Mouse (Mus musculus) thymus, postnatal 14 days (tissue): Measurements from ENCODE around the gene Ralgps2.

ENCODE experiments used
- DNase-seq: peaks from one replicate; pipeline ENCODE4 v3.0.0; 2021

Ralgps2 gene

DNA sequence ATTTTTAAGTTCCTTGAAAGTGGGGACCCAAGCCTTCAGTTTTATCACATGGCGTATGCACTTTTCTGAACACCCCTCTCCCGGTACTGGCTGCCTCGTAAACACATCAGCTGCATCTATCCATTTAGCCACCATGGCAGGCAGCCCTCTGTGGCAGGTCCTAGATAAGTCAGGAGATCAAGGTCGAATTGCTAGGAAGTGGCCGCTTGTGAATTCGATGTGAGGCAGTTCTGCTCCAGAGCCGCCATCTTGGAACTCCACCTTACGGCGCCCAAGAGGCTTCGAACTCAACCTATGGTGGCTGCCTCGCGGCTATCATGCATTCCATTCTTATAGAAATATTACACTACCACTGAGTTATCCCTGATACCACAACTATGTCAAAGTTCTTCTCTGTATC, 14.8 kb upstream of the Ralgps2 start:
- no peak for DNase-seq

DNA sequence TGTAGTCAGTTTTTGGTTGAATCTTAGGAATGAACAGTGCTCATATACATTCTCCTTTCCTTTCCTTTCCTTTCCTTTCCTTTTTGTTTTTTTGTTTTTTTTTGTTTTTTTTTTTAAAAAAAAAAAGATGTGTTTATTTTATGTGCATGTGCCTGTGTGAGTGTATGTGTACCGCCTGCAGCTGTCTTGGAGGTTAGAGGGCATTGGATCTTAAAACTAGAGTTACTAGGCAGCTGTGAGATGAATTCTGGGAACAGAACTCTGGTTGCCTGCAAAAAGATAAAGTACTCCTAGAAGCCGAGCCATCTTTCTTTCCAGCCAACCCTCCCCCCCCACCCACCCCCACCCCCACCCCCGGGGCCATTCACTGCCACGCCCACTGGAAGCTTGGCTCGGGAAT, 10.9 kb upstream of the Ralgps2 start:
- no peak for DNase-seq

DNA sequence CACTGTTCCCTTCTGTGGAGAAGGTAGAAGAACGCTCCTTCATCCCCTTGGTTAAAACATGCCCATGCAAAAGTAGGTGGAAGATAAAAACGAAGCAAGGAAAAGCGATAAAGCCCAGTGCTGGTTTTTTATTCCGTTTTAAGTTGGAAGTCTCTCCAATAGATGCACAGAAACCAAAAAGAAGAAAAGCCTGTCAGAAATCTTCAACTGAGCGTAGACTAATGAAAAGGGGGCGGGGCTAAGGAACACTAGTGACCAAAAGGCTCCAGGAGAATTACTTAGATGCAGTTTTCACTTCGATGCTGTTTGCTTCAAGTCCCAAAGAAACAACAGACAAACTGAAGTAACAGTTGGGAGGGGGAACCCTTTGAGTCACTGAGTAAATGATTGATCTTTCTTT, 1.2 kb upstream of the Ralgps2 start:
- DNase-seq: no peak

DNA sequence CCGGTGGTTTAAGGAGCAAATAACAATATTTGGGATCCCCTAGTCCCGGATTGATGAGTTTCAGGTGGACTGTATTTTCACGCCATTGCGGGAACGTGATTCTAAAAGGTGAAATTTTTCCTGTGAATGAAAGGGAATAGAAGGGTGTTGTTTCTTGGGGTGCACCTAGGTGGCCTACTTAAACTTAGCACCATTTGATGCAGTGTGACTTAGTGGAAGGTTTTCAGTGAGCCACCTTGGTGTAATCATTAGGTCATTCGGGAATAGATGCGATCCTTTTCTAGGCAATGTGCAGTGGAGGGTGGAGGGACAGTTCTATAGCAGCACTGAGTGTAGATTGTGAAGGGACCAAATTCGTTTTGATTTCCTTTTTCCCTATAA, 706 bp upstream of the Ralgps2 start:
- no peak for DNase-seq

DNA sequence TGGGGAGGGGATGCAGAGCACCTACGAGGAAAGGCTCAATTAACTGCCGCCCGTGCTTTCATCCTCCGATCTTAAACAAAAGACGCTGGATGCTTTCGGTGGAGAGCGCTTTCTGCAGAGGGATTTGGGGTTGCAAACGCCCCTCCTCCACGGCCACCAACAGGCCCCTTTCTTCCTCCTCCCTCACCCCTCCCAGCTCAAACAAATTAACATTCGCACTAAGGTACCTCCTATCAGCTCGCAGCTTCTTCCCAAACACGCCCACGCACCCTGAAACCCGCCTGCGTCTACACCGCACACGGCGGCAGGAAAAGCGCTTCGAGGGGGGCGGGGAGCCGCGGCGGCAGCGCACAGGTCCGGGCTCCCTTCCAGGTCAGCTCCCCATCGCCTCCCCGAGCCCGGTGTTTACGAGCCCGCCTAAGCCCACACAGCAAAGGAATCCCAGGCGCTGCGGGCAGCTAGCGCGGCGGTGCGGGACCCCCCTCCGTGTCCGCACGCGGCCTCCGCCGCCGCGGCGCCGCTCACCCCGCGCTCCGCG, 652 bp downstream of the Ralgps2 start:
- peak; percentile 94 for DNase-seq

GRCm38 (mm10) chr1:156937436-156937835, 2.0 kb downstream of the Ralgps2 start:
- no peak for DNase-seq

- peak; percentile 80 for DNase-seq
These were observed 5.7 kb downstream of the Ralgps2 start for GRCm38 (mm10) chr1:156933712-156934111.

- no peak for DNase-seq
These were observed 7.2 kb downstream of the Ralgps2 start for GRCm38 (mm10) chr1:156932036-156932774.

GRCm38 (mm10) chr1:156931106-156931870, 8.1 kb downstream of the Ralgps2 start:
- peak; percentile 53 for DNase-seq

- no peak for DNase-seq
These were observed 9.2 kb downstream of the Ralgps2 start for GRCm38 (mm10) chr1:156930263-156930662.

DNA sequence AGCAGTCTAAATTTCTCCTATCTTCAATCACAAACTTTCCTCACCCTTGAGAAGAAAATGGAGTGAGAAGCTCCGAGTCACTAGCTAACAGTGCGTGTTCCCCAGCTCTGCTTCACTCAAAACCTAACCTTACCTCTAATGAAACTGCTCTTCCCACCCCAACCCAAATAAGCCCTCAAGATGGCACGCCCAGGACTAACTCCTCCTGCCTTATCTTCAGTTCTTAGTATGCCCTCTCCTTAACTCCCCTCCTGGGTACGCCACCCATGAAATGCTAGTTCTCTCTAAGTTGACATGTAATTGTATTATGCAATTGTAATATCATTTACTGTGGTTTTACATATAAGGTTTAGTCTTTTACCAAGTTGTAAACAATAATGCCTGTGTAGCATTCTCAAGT, 11.2 kb downstream of the Ralgps2 start:
- DNase-seq: no peak

DNA sequence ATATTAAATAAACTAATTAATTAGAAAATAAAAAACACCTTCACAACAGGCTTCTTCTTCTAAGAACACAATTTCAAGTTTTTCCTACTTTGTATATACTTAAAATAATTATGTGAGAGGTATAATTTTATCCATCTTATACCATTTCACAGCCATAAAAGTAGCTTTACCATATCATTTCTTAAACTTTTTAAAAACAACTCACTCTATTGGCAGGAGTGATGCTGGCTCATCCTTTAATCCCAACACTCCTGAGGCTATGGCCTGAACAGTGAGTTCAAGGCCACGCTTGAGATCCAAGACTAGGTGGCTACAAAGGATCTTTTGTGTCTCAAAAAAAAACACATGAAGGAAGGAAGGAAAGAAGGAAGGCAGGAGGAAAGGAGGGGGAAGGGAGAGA, 15.9 kb downstream of the Ralgps2 start:
- no peak for DNase-seq

DNA sequence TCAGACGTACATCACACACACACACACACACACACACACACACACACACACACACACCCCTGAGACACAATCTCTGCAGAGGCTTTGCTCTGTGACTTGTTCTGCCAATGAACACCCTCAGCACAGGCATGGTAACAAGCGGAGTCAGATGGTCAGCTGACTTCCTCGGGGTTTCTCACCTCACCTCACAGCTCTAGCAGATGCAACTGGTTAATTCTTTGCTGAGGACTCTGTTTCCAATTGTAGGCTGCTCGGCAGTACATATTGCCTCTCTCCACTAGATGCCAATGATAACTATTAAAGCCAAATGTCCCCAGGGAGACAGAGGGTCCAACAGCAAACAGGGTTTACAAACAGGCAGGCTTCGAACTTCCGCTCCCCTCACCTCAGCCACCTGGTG, 16.5 kb downstream of the Ralgps2 start:
- no peak for DNase-seq

- DNase-seq: peak; percentile 49
These were observed 18.0 kb downstream of the Ralgps2 start for GRCm38 (mm10) chr1:156921290-156921994.

- DNase-seq: peak; percentile 69
These were observed 22.0 kb downstream of the Ralgps2 start for GRCm38 (mm10) chr1:156917460-156917859.

GRCm38 (mm10) chr1:156916361-156916760, 23.1 kb downstream of the Ralgps2 start:
- no peak for DNase-seq

- no peak for DNase-seq
These were observed 24.5 kb downstream of the Ralgps2 start for GRCm38 (mm10) chr1:156914942-156915341.

DNA sequence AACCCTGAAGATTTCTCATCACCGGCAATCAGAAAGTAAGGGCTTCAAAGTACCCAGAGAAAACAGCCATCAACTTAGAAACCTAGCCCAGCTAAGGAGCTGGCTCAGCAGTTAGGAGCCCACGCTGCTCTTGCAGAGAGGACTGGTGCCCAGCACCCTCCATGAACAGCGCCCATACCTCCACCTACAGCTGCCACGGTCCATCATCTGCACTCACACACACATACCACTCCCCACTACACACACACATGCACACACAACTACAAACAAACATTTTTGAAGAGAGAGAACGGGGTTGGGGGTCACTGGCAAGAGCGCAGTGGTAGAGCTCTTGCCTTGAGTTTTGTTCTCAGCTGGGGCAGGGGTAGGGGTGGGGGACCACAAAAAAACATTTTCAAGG, 26.2 kb downstream of the Ralgps2 start:
- DNase-seq: no peak

DNA sequence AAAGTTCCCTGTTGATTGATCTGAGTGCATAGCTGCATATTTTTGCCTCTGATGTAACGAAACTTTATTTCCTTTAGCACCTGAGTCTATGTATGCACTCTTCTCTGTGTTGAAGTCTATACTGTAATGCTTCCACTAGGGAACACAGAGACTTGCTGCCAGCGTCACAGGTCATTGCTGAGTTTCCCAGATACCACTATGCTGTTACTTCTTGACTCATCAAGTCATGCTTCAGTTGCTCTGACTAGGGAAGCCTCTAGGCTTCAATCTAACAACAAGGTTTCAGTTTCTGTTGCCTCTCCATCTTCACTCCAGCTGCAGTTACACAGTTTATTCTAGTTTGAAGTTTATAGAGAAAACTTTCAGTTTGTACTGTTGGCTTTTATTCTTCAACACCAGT, 28.5 kb downstream of the Ralgps2 start:
- DNase-seq: no peak

DNA sequence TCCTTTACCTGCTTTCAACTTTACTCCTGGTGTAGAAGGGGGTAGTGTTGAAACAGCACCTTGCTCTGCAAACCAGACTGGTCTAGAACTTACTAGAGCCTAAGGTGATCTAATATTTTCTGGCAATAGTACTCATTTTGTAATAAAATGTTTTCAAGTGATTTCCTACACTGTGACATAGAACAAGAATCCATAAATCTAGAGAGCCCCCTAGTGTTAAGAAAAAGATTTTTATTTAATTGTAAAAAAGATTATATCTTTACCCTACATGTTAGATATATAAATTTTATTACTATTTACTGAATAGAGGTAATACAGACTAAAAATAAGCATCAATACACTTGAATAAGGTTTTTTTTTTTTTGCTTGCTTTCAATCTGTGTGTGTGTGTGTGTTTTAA, 29.6 kb downstream of the Ralgps2 start:
- no peak for DNase-seq

GRCm38 (mm10) chr1:156909265-156909664, 30.2 kb downstream of the Ralgps2 start:
- DNase-seq: no peak

DNA sequence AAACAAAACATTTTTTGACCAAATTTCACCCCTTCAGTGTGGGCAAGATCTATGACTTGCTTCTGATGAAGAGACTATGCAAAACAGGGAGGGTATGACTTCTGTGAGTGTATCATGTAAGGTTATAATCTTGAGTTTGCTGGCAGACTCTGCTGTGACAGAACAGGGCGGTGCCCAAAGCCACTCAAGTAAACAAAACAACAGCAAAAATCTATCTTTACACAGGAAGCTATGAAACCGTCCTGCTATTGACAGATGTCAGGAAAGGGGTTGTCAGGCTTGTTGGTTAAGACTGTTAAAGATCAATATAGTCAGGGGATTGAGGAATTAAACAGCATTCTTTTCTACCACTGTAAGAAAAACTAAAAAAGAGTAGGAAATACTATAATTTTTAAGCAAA, 33.8 kb downstream of the Ralgps2 start:
- DNase-seq: no peak

GRCm38 (mm10) chr1:156903899-156904298, 35.5 kb downstream of the Ralgps2 start:
- DNase-seq: no peak

- DNase-seq: no peak
These were observed 37.7 kb downstream of the Ralgps2 start for GRCm38 (mm10) chr1:156901689-156902088.
